Mouse (Mus musculus) ES-E14 (cell line): ENCODE results near the gene Tmed11. TPM values are rescaled to one million over a fixed set of nuclear protein-coding genes. Genes with fewer than 3 reads are reported as not detected.
A peak's percentile ranks its signal among the peaks of the same experiment; 100 is the strongest.
"Not testable (repeated sequence)": the region's sequence is repeated elsewhere in the genome, so short reads cannot be mapped to it uniquely, and the experiment has no call there.

Experiments used
- DNase-seq: peaks from one replicate; pipeline ENCODE4 v3.0.0-alpha.2; 2013; ENCODE audit warnings: low read depth, low spot score
- H3K27ac ChIP-seq: 2 replicates; pipeline ENCODE4 v1.5.1; 2012; ENCODE audit warnings: low read depth, mild to moderate bottlenecking, low read length, moderate library complexity, mixed read lengths; ENCODE audit not compliant: poor library complexity, insufficient read depth, severe bottlenecking
- H3K36me3 ChIP-seq: 2 replicates; pipeline ENCODE4 v1.6.1; 2012; ENCODE audit warnings: mild to moderate bottlenecking, low read length, moderate library complexity, mixed read lengths; ENCODE audit not compliant: control insufficient read depth, poor library complexity, insufficient read depth, severe bottlenecking
- H3K4me1 ChIP-seq, 2 experiments: fragments of 150-350 bp in 1 of 2; sonication (generic) in 1 of 2; 2 replicates each; pipeline ENCODE4 v1.6.1; 2012; ENCODE audit warnings: low read length in 2 of 2, mild to moderate bottlenecking in 1 of 2, mixed read lengths in 1 of 2; ENCODE audit not compliant: control insufficient read depth in 2 of 2, insufficient read depth in 2 of 2, poor library complexity in 1 of 2
- H3K4me3 ChIP-seq, 2 experiments: fragments of 150-350 bp in 1 of 2; sonication (generic) in 1 of 2; 2 replicates each; pipeline ENCODE4 v1.5.1; 2012; ENCODE audit warnings: low read length in 2 of 2, low read depth in 1 of 2, mild to moderate bottlenecking in 1 of 2, mixed read lengths in 1 of 2; ENCODE audit not compliant: insufficient read depth in 1 of 2, poor library complexity in 1 of 2, severe bottlenecking in 1 of 2
- H3K9ac ChIP-seq: 2 replicates; pipeline ENCODE4 v1.6.1; 2012; ENCODE audit warnings: low read depth, mild to moderate bottlenecking, low read length, mixed read lengths; ENCODE audit not compliant: poor library complexity, insufficient read depth, severe bottlenecking
- H3K9me3 ChIP-seq: fragments of 150-350 bp; sonication (generic); 2 replicates; pipeline ENCODE4 v1.6.1; 2012; ENCODE audit warnings: low read depth, mild to moderate bottlenecking, low read length; ENCODE audit not compliant: control insufficient read depth, insufficient read depth
- CHD2 ChIP-seq: IDR thresholded peaks from 2 replicates; pipeline ENCODE4 v1.6.1; 2014; ENCODE audit warnings: mild to moderate bottlenecking, low read depth, low read length, inconsistent platforms
- HCFC1 ChIP-seq: IDR thresholded peaks from 2 replicates; pipeline ENCODE4 v1.6.1; 2012; ENCODE audit warnings: low read length, inconsistent platforms, borderline replicate concordance; ENCODE audit not compliant: insufficient read depth
- MAFK ChIP-seq: IDR thresholded peaks from 2 replicates; pipeline ENCODE4 v1.6.1; 2014; ENCODE audit warnings: mild to moderate bottlenecking, low read depth, low read length, inconsistent platforms; ENCODE audit not compliant: insufficient read depth
- ZC3H11A ChIP-seq: IDR thresholded peaks from 2 replicates; pipeline ENCODE4 v1.6.1; 2012; ENCODE audit warnings: low read depth, mild to moderate bottlenecking, inconsistent platforms, low read length, borderline replicate concordance
- ZNF384 ChIP-seq: IDR thresholded peaks from 2 replicates; pipeline ENCODE4 v1.6.1; 2012; ENCODE audit warnings: low read depth, low read length, inconsistent platforms
- in situ Hi-C, 2 experiments: fragments of 600-800 bp; cut with MboI; formaldehyde crosslinking; loops; one replicate each; pipeline ENCODE4 v1.15.1; 2025; ENCODE audit warnings: low sequenced_read_pairs in 2 of 2, inconsistent platforms in 1 of 2; ENCODE audit not compliant: unreplicated experiment in 2 of 2
- total RNA-seq: library from RNA; depleted of rRNA; stranded (reverse); fragments of 300-350 nt; gene quantifications from 2 replicates; pipeline ENCODE4 v1.2.3, GENCODE M21; 2012

Gene Tmed11
- total RNA-seq, 1 experiment = not detected

DNA sequence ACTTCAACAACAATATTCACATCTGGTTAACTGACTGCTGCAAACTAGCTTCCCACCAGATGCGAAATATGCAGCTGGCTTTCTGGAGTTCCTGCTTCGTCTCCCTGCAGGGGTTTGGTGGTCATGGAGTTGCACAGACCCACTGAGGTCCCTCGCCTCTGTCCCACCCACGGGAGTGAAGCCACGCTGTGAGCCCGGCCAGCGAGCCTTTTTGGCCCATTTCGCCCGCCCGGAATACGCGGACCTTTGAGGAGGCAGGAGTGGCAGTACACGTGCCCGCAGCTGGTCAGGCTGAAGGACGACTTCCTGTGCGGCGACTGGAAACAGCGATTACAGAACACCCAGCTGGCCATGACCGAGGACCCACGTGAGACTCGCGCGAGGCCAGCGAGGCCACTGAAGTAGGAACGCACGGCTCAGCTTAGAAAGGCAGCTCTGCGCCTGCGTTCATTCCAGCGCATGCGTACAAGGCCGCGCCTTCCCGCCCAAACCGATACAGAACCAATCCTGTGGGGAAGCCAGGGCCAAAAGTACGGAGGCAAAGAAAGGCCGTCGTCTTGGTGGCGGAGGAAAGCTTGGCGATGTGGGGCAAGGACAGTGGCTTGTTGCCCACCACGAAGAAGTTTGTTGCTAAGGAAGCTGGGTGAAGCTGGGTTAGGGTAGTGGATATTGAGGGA lies 20.4 kb downstream of the Tmed11 start, which contains the start of gene Rnf212:
Gene Rnf212 (minus strand): TSS at position 353 of the 677 bp plus-strand sequence.
- in situ Hi-C loops = no loop called here
- TF ChIP-seq ZC3H11A = no peak
- no peak for TF ChIP-seq ZNF384
- TF ChIP-seq HCFC1 = no peak
- no peak for TF ChIP-seq MAFK
- no peak for TF ChIP-seq CHD2
- H3K36me3 ChIP-seq = no peaks in the 10 kb centered on the region
- H3K9ac ChIP-seq = peak within 1 kb of the TSS; percentile 6; the same call in 1 of the 2 replicates
- peak; percentile 54 for DNase-seq
- H3K4me3 ChIP-seq = peak within 1 kb of the TSS in 1 of 2 experiments; percentile 51; a peak in 3 of 4 replicates
- no peak within 1 kb of the TSS for H3K27ac ChIP-seq
- no peaks in the 10 kb centered on the region for H3K9me3 ChIP-seq
- H3K4me1 ChIP-seq = peaks cover 0 to 3% of the 10 kb centered on the region in 2 experiments; a peak in 1 of 4 replicates

DNA sequence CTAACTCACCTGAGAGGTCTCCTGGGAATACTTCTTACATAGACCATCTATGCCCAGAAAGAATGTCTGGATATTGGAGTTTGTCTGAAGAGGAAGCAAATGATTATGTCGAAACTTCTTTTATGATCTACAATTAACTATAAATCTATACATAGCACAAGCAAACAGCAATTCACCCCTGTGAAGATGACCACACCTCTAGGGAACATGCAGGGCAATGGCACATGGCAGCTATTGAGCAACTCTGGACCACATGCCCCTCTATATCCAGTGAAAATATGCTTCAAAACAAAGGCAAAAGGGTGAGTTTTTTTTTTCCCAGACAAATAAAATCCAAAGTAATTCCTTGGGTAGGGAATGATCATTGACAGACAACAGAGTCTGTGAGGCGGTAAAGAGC lies 35.2 kb downstream of the Tmed11 start:
- Histone ChIP-seq H3K9ac (no peak overlapping the region), H3K9me3 (no peaks in the 10 kb centered on the region), H3K27ac (no peak overlapping the region), H3K4me3 (no peak overlapping the region), H3K4me1 (no peaks in the 10 kb centered on the region), H3K36me3 (no peaks in the 10 kb centered on the region)
- in situ Hi-C loops = no loop called here
- TF ChIP-seq HCFC1 = no peak
- no peak for TF ChIP-seq CHD2
- no peak for TF ChIP-seq MAFK
- no peak for TF ChIP-seq ZNF384
- no peak for TF ChIP-seq ZC3H11A
- DNase-seq = no peak

DNA sequence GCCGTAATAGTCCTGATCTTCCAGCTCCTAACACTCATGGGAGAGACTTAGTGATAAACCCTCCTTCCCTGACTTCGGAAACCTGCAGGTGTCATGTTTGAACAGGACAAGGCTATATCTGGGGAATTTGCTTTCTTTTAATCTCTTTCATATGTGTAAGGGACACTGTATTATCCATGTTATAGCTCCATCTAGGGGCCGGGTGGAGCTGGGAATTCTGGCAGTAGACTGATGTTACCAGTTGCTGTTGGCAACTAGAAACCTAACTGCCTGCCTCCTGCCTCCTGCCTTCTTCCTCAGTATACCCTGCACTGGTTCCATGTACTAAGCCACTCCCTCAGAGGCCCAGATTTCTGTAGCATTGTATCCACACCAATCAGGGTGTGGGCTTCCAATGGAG lies 36.8 kb downstream of the Tmed11 start:
- no peaks in the 10 kb centered on the region for H3K9me3 ChIP-seq
- TF ChIP-seq HCFC1 = no peak
- TF ChIP-seq CHD2 = no peak
- no peak for TF ChIP-seq ZNF384
- no peak for TF ChIP-seq ZC3H11A
- TF ChIP-seq MAFK = no peak
- no peak for DNase-seq
- H3K4me1 ChIP-seq = no peaks in the 10 kb centered on the region
- in situ Hi-C loops = no loop called here
- no peak overlapping the region for H3K4me3 ChIP-seq
- H3K9ac ChIP-seq = no peak overlapping the region
- no peak overlapping the region for H3K27ac ChIP-seq
- H3K36me3 ChIP-seq = no peaks in the 10 kb centered on the region

DNA sequence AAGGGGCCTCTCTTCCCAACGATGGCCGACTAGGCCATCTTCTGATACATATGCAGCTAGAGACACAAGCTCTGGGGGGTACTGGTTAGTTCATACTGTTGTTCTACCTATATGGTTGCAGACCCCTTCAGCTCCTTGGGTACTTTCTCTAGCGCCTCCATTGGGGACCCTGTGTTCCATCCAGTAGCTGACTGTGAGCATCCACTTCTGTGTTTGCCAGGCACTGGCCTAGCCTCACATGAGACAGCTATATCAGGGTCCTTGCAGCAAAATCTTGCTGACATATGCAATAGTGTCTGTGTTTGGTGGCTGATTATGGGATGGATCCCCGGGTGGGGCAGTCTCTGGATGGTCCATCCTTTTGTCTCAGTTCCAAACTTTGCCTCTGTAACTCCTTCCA lies 43.9 kb downstream of the Tmed11 start:
- H3K4me1 ChIP-seq, H3K4me3 ChIP-seq, H3K27ac ChIP-seq, H3K9ac ChIP-seq, DNase-seq, in situ Hi-C loops, H3K9me3 ChIP-seq, H3K36me3 ChIP-seq: not testable (repeated sequence)
